ENCODE assay signal across 28 mouse cellular contexts in the genomic region with DNA sequence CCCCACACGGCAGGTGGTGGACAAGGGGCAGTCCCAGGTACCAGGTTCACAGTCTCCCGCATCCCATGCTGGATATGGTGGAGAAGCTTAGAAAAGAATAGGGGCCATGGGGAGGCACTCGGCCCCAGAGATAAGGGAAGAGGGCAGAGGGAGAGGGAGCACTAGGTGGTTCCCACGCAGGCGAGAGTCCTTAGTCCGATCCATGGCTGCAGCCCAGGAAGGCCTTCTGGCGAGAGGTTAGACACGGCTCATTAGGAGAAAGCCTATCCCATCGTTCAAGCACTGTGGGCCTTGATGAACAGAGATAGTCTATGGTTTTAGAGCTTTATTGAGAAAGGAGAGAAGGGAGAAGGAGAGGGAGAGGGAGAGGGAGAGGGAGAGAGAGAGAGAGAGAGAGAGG. TPM values are rescaled to one million over a fixed set of nuclear protein-coding genes. Genes with fewer than 3 reads are reported as not detected.
"Had no signal": no experiment of that assay in that cellular context is flagged by ENCODE, and none has a peak within 500 bp of the region (broad histone marks: within the 10 kb centered on the region; RNA-seq: fewer than 3 reads in every experiment).

No protein-coding gene starts in this region.

- DNase-seq: kidney, postnatal 25 days; layer of hippocampus, adult 9-11 months; liver, embryonic 13.5 days; lung, adult 2 months; lung, postnatal 14 days; lung, postnatal 4 days; midbrain, embryonic 14.5 days; right cerebral cortex, adult 18-20 months; right cerebral cortex, postnatal 14 days; right cerebral cortex, postnatal 4 days; thymus, postnatal 25 days had no signal

- H3K4me1 ChIP-seq: liver, embryonic 13.5 days had no signal

- H3K4me3 ChIP-seq: layer of hippocampus, adult 2 months; liver, embryonic 13.5 days had no signal

- H3K36me3 ChIP-seq: liver, embryonic 13.5 days had no signal

- H3K9me3 ChIP-seq: liver, embryonic 13.5 days had no signal

- H3K9ac ChIP-seq: liver, embryonic 13.5 days had no signal

- H3K27me3 ChIP-seq: liver, embryonic 13.5 days had no signal

- H3K27ac ChIP-seq: kidney, postnatal 0 days; layer of hippocampus, adult 2 months; liver, embryonic 13.5 days; stomach, postnatal 0 days had no signal

- H3K4me2 ChIP-seq: liver, embryonic 13.5 days; midbrain, embryonic 11.5 days had no signal

RNA-seq across cellular contexts. Expression of a gene that starts 16.1 kb away (rescaled TPM):
- total RNA-seq: megakaryocyte progenitor cell, adult 5-6 weeks; megakaryocyte-erythroid progenitor cell, adult 5-6 weeks; midbrain, postnatal 0 days had no signal
- polyA plus RNA-seq: kidney, postnatal 0 days; large intestine, adult 2 months; limb, embryonic 11.5 days; limb, embryonic 14.5 days; liver, adult 2 months; liver, embryonic 13.5 days; liver, embryonic 16.5 days; lung, adult 2 months; lung, embryonic 16.5 days; midbrain, embryonic 11.5 days; midbrain, embryonic 14.5 days; midbrain, postnatal 0 days; neural tube, embryonic 11.5 days; neural tube, embryonic 14.5 days; stomach, embryonic 14.5 days; stomach, postnatal 0 days; thymus, postnatal 0 days had no signal

RNA-seq across cellular contexts. Expression of a gene that starts 20.9 kb away (rescaled TPM):
- total RNA-seq: megakaryocyte progenitor cell, adult 5-6 weeks; megakaryocyte-erythroid progenitor cell, adult 5-6 weeks had no signal
- polyA plus RNA-seq: kidney, postnatal 0 days; large intestine, adult 2 months; limb, embryonic 11.5 days; limb, embryonic 14.5 days; liver, embryonic 13.5 days; liver, embryonic 16.5 days; lung, adult 2 months; lung, embryonic 16.5 days; midbrain, embryonic 11.5 days; midbrain, embryonic 14.5 days; midbrain, postnatal 0 days; neural tube, embryonic 11.5 days; stomach, embryonic 14.5 days; thymus, postnatal 0 days had no signal
